Mouse (Mus musculus): ENCODE measurements around the gene Zdhhc13. TPM values are rescaled to one million over a fixed set of nuclear protein-coding genes. Genes with fewer than 3 reads are reported as not detected.

Zdhhc13 gene
- total RNA-seq, 2 experiments from 2014 or later, result 11.2 to 13.8 TPM

Other genes with a start within 250 kb of the Zdhhc13 start
- gene Mrgprb2, start 230.9 kb upstream of the Zdhhc13 start, total RNA-seq (2021), result not detected
- not detected for gene Mrgprb3, start 145.2 kb upstream of the Zdhhc13 start, total RNA-seq (2021)
- 1,000 to 10,000 TPM; 1,990 to 2,288 TPM for gene Csrp3, start 59.0 kb downstream of the Zdhhc13 start, total RNA-seq (2021)
- gene E2f8, start 92.6 kb downstream of the Zdhhc13 start, total RNA-seq (2021), result under 1 TPM; 0.45 to 0.82 TPM
- gene Nav2, start 119.7 kb downstream of the Zdhhc13 start, total RNA-seq (2021), result 10 to 100 TPM; 35.5 to 45.2 TPM